Mouse (Mus musculus): ENCODE measurements around the gene Mafg.
A peak's percentile ranks its signal among the peaks of the same experiment; 100 is the strongest.

DNA sequence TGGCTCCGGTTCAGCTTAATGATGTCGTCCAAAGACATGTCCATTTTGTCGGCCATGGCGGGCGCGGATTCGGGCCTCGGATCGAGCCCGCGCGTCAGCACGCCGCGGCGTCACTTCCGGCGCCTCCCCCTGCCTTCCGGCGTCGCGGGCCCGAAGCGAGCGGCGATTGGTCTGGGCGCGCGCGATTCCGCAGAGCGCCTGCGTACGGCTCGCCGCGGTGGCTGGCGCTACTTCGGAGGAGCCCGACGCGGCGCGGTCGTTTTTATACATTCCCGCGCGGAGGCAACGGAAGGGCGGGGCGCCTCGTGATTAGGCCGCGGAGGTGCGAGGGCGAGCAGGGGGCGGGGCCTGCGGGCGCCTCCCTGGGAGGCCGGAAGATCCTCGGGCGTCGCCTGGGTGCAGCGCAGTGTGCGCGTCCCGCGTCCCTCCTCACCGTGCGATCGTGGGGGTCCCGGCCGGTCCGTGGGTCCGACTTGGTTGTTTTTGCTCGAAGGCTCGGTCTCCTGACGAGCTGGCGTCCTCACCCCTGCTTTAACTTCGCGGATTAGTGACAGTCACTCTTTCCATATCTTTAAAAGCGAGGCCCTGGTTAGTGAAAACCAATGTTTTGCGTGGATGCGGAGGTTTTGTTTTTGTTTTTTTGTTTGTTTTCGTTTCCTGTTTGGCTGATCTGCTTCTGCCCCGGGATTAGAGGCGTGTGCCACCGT is 35.0 kb downstream of the Mafg start, which contains the start of the genes Alyref and Anapc11:
- TF ChIP-seq POLR2A (IDR thresholded peaks at IDR 0.05; ENCODE audit: insufficient read depth, low read depth, low read length), result peak; percentile 53
- no peak for TF ChIP-seq EP300 (IDR thresholded peaks at IDR 0.05; ENCODE audit: insufficient read depth, low read depth, low read length)
